Mouse (Mus musculus) thymus, adult 2 months (tissue): ENCODE data around the gene Art3. TPM values are rescaled to one million over a fixed set of nuclear protein-coding genes. Genes with fewer than 3 reads are reported as not detected.

Experiments
- DNase-seq: peaks from one replicate; pipeline ENCODE4 v3.0.0; 2021
- H3K27ac ChIP-seq: fragments of 200-500 bp; 2 replicates; pipeline ENCODE4 v1.5.1; 2012; ENCODE audit warnings: low read length, control low read depth; ENCODE audit not compliant: control insufficient read depth, insufficient read depth
- H3K27me3 ChIP-seq: fragments of 200-500 bp; 2 replicates; pipeline ENCODE4 v1.6.1; 2012; ENCODE audit warnings: mild to moderate bottlenecking, low read length, moderate library complexity, mixed read lengths; ENCODE audit not compliant: control insufficient read depth, insufficient read depth
- H3K36me3 ChIP-seq: fragments of 200-500 bp; 2 replicates; pipeline ENCODE4 v1.6.1; 2012; ENCODE audit warnings: mild to moderate bottlenecking, low read length, moderate library complexity; ENCODE audit not compliant: control insufficient read depth, insufficient read depth
- H3K4me1 ChIP-seq: fragments of 200-500 bp; replicated peaks from 2 replicates; pipeline ENCODE4 v1.6.1; 2012; ENCODE audit warnings: low read length; ENCODE audit not compliant: control insufficient read depth, insufficient read depth
- H3K4me3 ChIP-seq: fragments of 200-500 bp; 2 replicates; pipeline ENCODE4 v1.5.1; 2012; ENCODE audit warnings: mild to moderate bottlenecking, low read length, control low read depth, moderate library complexity; ENCODE audit not compliant: control insufficient read depth, insufficient read depth
- CTCF ChIP-seq: fragments of 200-500 bp; IDR thresholded peaks from 2 replicates; pipeline ENCODE4 v1.5.1; 2012; ENCODE audit warnings: mild to moderate bottlenecking, control low read depth, low read length, moderate library complexity, borderline replicate concordance; ENCODE audit not compliant: control insufficient read depth, poor library complexity, insufficient read depth; ENCODE audit errors: extremely low read depth
- POLR2A ChIP-seq: fragments of 200-500 bp; IDR thresholded peaks from 2 replicates; pipeline ENCODE4 v1.6.1; 2012; ENCODE audit warnings: mild to moderate bottlenecking, low read length, control low read depth, moderate library complexity; ENCODE audit not compliant: control insufficient read depth, poor library complexity, insufficient read depth; ENCODE audit errors: extremely low read depth
- WGBS: fragments of 180-500 bp; shearing (Covaris S2); methylation state at CpG from one replicate; pipeline ENCODE4 v1.1.7; 2018; 5-methylcytosine and 5-hydroxymethylcytosine counted together
- polyA plus RNA-seq: library from polyadenylated mRNA; depleted of rRNA; stranded (reverse); fragments of >200 nt; gene quantifications from 2 replicates; pipeline ENCODE4 v1.2.3, GENCODE M21; 2012

The Art3 gene
- polyA plus RNA-seq, 1 experiment: 12.7 TPM

DNA sequence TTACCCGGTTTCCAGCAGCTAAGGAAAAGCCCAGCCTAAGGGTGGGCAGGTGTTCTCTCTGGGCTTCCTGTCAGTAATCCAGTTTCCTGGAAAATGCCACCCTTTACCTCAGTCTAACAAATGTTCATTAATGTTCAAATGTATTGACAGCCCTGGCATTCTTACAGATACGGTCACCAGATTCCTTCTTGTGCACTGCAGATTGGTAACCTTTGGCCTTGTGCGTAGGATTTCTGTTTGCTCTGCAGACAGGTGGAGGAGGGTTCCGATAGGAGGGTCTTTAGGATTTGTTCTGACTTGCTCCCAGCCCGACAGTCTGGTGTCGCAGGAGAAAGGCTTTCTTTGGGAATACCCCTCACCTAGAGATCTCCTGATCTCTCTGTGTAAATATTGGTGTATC is 34.9 kb downstream of the Art3 start:
- 94% methylated on average over 6 of the region's 6 CpGs for WGBS

GRCm38 (mm10) chr5:92368392-92368791 is 36.8 kb downstream of the Art3 start:
- 83% methylated on average over 10 of the region's 10 CpGs for WGBS
- no peak for DNase-seq
- no peak for TF ChIP-seq CTCF
- no peak for TF ChIP-seq POLR2A
- Histone ChIP-seq H3K4me1 (no peaks in the 10 kb centered on the region), H3K36me3 (no peaks in the 10 kb centered on the region), H3K27me3 (no peaks in the 10 kb centered on the region), H3K4me3 (no peak overlapping the region), H3K27ac (no peak overlapping the region)

More for the DNA sequence above, 34.9 kb downstream of the Art3 start:
- Histone ChIP-seq H3K27ac (no peak overlapping the region), H3K27me3 (no peaks in the 10 kb centered on the region), H3K4me1 (0 out of 2 replicates have a peak, but pooled peaks cover 2% of the 10 kb centered on the region), H3K36me3 (no peaks in the 10 kb centered on the region), H3K4me3 (no peak overlapping the region)
- TF ChIP-seq CTCF (no peak), POLR2A (no peak)
- no peak for DNase-seq

DNA sequence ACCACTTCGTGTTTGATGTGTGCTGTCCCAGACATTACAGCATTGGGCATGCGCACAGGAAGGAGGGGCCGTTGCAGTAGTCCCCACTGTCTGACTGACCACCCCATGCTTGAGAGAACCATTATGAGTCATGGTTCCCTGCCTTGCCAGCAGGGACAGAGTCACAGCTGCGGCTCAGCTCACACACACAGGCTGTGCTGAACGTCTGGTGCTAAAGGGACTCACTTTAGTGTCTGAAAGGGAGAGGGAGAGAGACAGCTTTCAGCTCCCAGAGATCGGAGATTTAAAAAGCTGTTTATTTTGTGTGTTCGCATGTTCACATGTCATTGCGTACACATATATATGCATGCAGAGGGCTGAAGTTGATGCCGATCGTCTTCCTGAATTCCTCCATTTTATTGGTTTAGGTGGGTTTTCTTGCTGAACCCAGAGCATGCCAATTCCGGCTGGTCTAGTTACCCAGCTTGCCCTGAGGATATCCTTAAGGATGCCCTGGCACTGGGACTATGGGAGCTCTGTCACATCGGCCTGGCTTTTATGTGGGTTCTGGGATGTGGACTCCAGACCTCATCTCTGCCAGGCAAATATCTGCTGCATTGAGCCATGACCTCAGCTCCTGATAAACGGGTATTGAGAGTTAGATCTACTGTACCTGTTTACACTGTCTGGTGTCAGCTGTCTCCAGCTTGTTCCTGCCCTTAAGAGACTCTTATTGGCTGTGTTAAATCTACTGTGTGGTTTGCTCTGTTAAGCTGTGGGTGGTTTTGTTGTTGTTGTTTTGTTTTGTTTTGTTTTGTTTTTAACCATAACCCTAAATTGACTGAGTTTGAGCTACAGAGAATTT is 37.7 kb downstream of the Art3 start:
- WGBS: 90% methylated on average over 13 of the region's 13 CpGs
- H3K4me3 ChIP-seq: no peak overlapping the region
- H3K4me1 ChIP-seq: peaks cover 2% of the 10 kb centered on the region
- TF ChIP-seq CTCF (no peak), POLR2A (no peak)
- no peak for DNase-seq
- H3K27ac ChIP-seq: no peak overlapping the region
- no peaks in the 10 kb centered on the region for H3K27me3 ChIP-seq
- H3K36me3 ChIP-seq: no peaks in the 10 kb centered on the region

DNA sequence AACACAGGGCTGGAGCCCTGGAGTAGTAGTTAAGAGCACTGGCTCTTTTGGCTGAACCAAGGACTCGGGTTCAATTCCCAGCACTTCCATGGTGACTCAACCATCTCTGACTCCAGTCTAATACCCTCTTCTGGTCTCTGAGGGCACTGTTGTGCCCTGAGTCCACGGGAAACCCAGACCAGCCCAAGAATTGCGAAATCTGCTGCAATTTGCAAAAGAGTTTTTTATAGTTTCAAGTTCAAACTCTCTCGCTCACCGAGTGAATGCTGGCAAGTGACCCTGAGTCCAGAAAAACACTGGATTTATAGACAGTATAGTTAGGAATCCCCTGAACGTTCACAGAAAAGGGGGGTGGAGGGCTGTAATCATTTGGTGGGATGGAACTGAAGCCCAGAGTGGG is 38.8 kb downstream of the Art3 start:
- H3K4me3 ChIP-seq: no peak overlapping the region
- H3K4me1 ChIP-seq: peaks cover 7% of the 10 kb centered on the region
- TF ChIP-seq CTCF (no peak), POLR2A (no peak)
- no peaks in the 10 kb centered on the region for H3K27me3 ChIP-seq
- H3K36me3 ChIP-seq: no peaks in the 10 kb centered on the region
- H3K27ac ChIP-seq: no peak overlapping the region
- no peak for DNase-seq
- WGBS: 84% methylated on average over 6 of the region's 6 CpGs

DNA sequence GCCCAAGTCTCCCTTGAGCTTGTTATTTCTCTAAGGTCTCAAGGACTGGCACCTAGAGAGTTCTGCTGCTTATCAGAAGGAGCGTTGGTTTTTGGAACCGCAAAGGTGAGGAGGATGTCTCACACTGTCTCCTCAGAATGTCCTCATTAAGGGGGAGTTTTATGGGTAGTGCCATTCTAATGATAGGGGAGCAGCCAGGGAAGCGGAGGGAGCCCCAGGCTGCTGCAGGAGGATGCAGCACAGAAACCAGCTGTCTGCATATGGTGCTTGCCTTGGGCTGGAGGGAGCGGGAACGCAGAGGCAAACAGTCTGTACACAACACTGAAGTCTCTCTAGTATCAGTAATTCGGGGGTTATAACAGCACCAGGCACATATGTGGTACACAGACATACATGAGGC is 39.3 kb downstream of the Art3 start:
- no peak for DNase-seq
- 90% methylated on average over 6 of the region's 6 CpGs for WGBS
- Histone ChIP-seq H3K4me3 (no peak overlapping the region), H3K4me1 (peaks cover 12% of the 10 kb centered on the region), H3K27me3 (no peaks in the 10 kb centered on the region), H3K36me3 (no peaks in the 10 kb centered on the region), H3K27ac (no peak overlapping the region)
- TF ChIP-seq POLR2A: no peak

DNA sequence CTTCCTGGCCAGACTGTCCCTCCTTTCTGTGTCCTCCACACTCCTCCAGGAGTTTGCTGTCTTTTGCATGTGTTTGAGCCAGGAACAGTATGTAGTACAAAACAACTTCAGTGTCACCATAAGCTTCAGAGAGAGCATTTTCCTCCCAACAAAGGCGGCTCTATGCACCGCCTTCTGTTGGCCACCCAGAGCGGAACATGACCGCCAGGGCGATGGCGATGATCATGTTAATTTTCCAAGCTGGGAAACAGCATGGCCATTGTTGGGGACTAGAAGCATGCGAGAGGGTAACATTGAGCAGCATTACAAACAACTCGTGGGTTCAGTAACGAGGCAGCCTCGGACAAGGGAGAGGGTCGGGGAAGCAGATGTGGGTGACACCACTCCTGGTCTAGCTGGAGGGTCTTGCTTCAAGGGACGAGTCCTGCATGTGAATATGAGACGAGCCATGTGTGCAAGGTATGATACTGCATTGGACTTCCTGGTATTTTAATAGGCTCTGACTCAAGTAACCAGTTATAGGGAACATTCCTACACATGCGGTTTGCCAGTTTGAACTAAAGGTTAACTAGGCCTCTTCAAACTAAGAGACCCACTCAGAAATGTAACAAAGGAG is 39.8 kb downstream of the Art3 start:
- Histone ChIP-seq H3K4me3 (no peak overlapping the region), H3K36me3 (no peaks in the 10 kb centered on the region), H3K27me3 (no peaks in the 10 kb centered on the region), H3K4me1 (peaks cover 15% of the 10 kb centered on the region), H3K27ac (no peak overlapping the region)
- WGBS: 96% methylated on average over 14 of the region's 14 CpGs
- no peak for DNase-seq
- TF ChIP-seq CTCF (no peak), POLR2A (no peak)

- Histone ChIP-seq H3K4me3 (no peak overlapping the region), H3K4me1 (peaks cover 15% of the 10 kb centered on the region), H3K36me3 (no peaks in the 10 kb centered on the region), H3K27ac (no peak overlapping the region), H3K27me3 (no peaks in the 10 kb centered on the region)
- no peak for TF ChIP-seq POLR2A
- TF ChIP-seq CTCF: no peak
- 50% methylated on average over 2 of the region's 2 CpGs for WGBS
- no peak for DNase-seq
Observed at GRCm38 (mm10) chr5:92372605-92373004, 41.0 kb downstream of the Art3 start.
